Mouse (Mus musculus) spleen, adult 2 months (tissue): ENCODE data around the gene Cops2.

ENCODE experiments used
- CTCF ChIP-seq: fragments of 200-500 bp; IDR thresholded peaks from 2 replicates; pipeline ENCODE4 v1.5.1; 2011; ENCODE audit warnings: mild to moderate bottlenecking, inconsistent platforms; ENCODE audit not compliant: insufficient read depth, insufficient read length, insufficient replicate concordance; ENCODE audit errors: extremely low read depth
- POLR2A ChIP-seq: fragments of 200-500 bp; IDR thresholded peaks from 2 replicates; pipeline ENCODE4 v1.6.1; 2011; ENCODE audit warnings: low read depth, low read length, inconsistent platforms

DNA sequence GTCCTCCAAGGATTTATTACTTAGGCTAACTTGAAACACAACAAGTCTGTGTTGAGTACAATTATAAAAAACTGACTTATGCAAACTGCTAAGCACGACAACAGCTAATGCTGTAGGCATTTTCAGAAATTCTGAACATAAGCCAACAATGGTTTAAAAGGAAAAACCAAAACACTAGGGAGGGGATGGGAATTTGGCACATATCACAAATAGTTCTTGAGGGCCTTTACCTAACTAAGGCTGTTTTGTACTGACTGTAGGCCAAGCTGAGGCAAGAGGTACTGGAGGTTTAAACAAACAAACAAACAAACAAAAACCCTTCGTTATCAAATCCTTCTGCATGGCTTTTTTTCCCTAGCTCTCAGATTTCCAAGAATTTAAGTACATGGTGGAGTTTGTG is 77.9 kb downstream of the Cops2 start:
- TF ChIP-seq POLR2A: no peak
- no peak for TF ChIP-seq CTCF
